Mouse (Mus musculus) left cerebral cortex, adult 2 months (tissue): Measurements from ENCODE around the gene Gm49396. TPM values are rescaled to one million over a fixed set of nuclear protein-coding genes. Genes with fewer than 3 reads are reported as not detected.

Source experiments
- DNase-seq, 2 experiments: peaks; one replicate each; pipeline ENCODE4 v3.0.0; 2021 to 2022; ENCODE audit warnings: low spot score in 2 of 2, mixed read lengths in 1 of 2; ENCODE audit errors: extremely low spot score in 1 of 2
- H3K27ac ChIP-seq: fragments of 200-600 bp; 2 replicates; pipeline ENCODE4 v1.8.1; 2022
- H3K4me3 ChIP-seq: fragments of 200-600 bp; 2 replicates; pipeline ENCODE4 v1.8.1; 2022
- CTCF ChIP-seq: fragments of 200-600 bp; IDR thresholded peaks from 2 replicates; pipeline ENCODE4 v1.8.1; 2022; ENCODE audit warnings: antibody characterized with exemption, mild to moderate bottlenecking, moderate library complexity
- intact Hi-C: fragments of 180-260 bp; cut with DNase I; formaldehyde crosslinking; loops from one replicate; pipeline ENCODE4 v1.15.1; 2025
- long read RNA-seq, 2 experiments: library from polyadenylated mRNA; stranded (forward); transcript quantifications; one replicate each; pipeline ENCODE4 v2.0.0; 2021; ENCODE audit warnings: borderline mapping rate in 2 of 2
- total RNA-seq, 2 experiments: library from RNA; stranded (reverse); gene quantifications; 2 replicates each; pipeline ENCODE4 v1.2.3; 2021

The Gm49396 gene
- 1 to 10 TPM; 6.4 to 8.8 TPM for total RNA-seq
- long read RNA-seq, experiment 1, partial matches to known transcripts, result 2 of 19 reads
- long read RNA-seq, experiment 1, other reads (novel, unspliced or antisense), result 16 of 19 reads
- long read RNA-seq, experiment 2, transcript Gm49396-203 (10 exons, 3,007 nt), result major isoform, 12 of 46 reads
- long read RNA-seq, experiment 2, partial matches to known transcripts, result 10 of 46 reads
- long read RNA-seq, experiment 2, other reads (novel, unspliced or antisense), result 24 of 46 reads

- intact Hi-C loops, result loop anchor here (2.0 kb wide), 1 partner anchor 25 kb away; the partner anchor contains the start of gene Kmt2b
- Histone ChIP-seq H3K4me3 (peak within 1 kb of the TSS; percentile 76), H3K27ac (peak within 1 kb of the TSS; percentile 99)
- DNase-seq, result peak; percentile 92 to 94
- TF ChIP-seq CTCF, result no peak
Observed at GRCm38 (mm10) chr7:30563117-30563905, at the start of gene Gm49396, which contains the start of the genes U2af1l4 and Psenen. Gene Gm49396 (plus strand): TSS chr7:30563344. Gene U2af1l4 (plus strand): TSS chr7:30563301. Gene Psenen (minus strand): TSS chr7:30563627.

GRCm38 (mm10) chr7:30515003-30515760 is 48.0 kb upstream of the Gm49396 start:
- no peak for TF ChIP-seq CTCF
- no peak overlapping the region for H3K4me3 ChIP-seq
- no peak for DNase-seq
- no peak overlapping the region for H3K27ac ChIP-seq
- intact Hi-C loops, result no loop called here

- no peak overlapping the region for H3K27ac ChIP-seq
- TF ChIP-seq CTCF, result no peak
Observed at GRCm38 (mm10) chr7:30518325-30518724, 44.8 kb upstream of the Gm49396 start.

GRCm38 (mm10) chr7:30520396-30520795 is 42.7 kb upstream of the Gm49396 start:
- TF ChIP-seq CTCF, result no peak
- Histone ChIP-seq H3K4me3 (no peak overlapping the region), H3K27ac (no peak overlapping the region)
- intact Hi-C loops, result no loop called here
- no peak for DNase-seq

More at GRCm38 (mm10) chr7:30518325-30518724, 44.8 kb upstream of the Gm49396 start:
- no peak overlapping the region for H3K4me3 ChIP-seq
- intact Hi-C loops, result no loop called here
- DNase-seq, result no peak

- Histone ChIP-seq H3K27ac (no peak overlapping the region), H3K4me3 (no peak overlapping the region)
- TF ChIP-seq CTCF, result no peak
- no peak for DNase-seq
- intact Hi-C loops, result no loop called here
Observed at GRCm38 (mm10) chr7:30520856-30521255, 42.3 kb upstream of the Gm49396 start.

- intact Hi-C loops, result no loop called here
- no peak overlapping the region for H3K4me3 ChIP-seq
- no peak overlapping the region for H3K27ac ChIP-seq
- no peak for TF ChIP-seq CTCF
- DNase-seq, result peak in 1 of 2 experiments; percentile 9
Observed at GRCm38 (mm10) chr7:30522871-30523270, 40.3 kb upstream of the Gm49396 start.

- TF ChIP-seq CTCF, result no peak
- no peak for DNase-seq
- Histone ChIP-seq H3K4me3 (no peak overlapping the region), H3K27ac (no peak overlapping the region)
- intact Hi-C loops, result no loop called here
Observed at GRCm38 (mm10) chr7:30524487-30524886, 38.7 kb upstream of the Gm49396 start.

- H3K27ac ChIP-seq, result 0 out of 2 replicates have a peak overlapping the region, but pooled peaks have one; percentile 15
- DNase-seq, result peak in 1 of 2 experiments; percentile 33
- TF ChIP-seq CTCF, result no peak
- intact Hi-C loops, result no loop called here
- no peak overlapping the region for H3K4me3 ChIP-seq
Observed at GRCm38 (mm10) chr7:30525954-30526353, 37.2 kb upstream of the Gm49396 start.

- no peak for DNase-seq
- Histone ChIP-seq H3K27ac (0 out of 2 replicates have a peak overlapping the region, but pooled peaks have one; percentile 15), H3K4me3 (no peak overlapping the region)
- intact Hi-C loops, result no loop called here
- TF ChIP-seq CTCF, result no peak
Observed at GRCm38 (mm10) chr7:30526399-30526798, 36.7 kb upstream of the Gm49396 start.

- intact Hi-C loops, result no loop called here
- no peak for TF ChIP-seq CTCF
- H3K4me3 ChIP-seq, result no peak overlapping the region
Observed at GRCm38 (mm10) chr7:30526981-30527380, 36.2 kb upstream of the Gm49396 start.

GRCm38 (mm10) chr7:30531291-30531815 is 31.8 kb upstream of the Gm49396 start:
- Histone ChIP-seq H3K27ac (peak overlapping the region; percentile 89), H3K4me3 (no peak overlapping the region)
- DNase-seq, result peak; percentile 68 to 69
- intact Hi-C loops, result no loop called here
- no peak for TF ChIP-seq CTCF

More at GRCm38 (mm10) chr7:30526981-30527380, 36.2 kb upstream of the Gm49396 start:
- no peak overlapping the region for H3K27ac ChIP-seq
- DNase-seq, result peak in 1 of 2 experiments; percentile 7
